Mouse (Mus musculus): ENCODE results near the gene Npr2. TPM values are rescaled to one million over a fixed set of nuclear protein-coding genes. Genes with fewer than 3 reads are reported as not detected.

Gene Npr2
- polyA plus RNA-seq, 1 experiment, result 4.0 TPM

DNA sequence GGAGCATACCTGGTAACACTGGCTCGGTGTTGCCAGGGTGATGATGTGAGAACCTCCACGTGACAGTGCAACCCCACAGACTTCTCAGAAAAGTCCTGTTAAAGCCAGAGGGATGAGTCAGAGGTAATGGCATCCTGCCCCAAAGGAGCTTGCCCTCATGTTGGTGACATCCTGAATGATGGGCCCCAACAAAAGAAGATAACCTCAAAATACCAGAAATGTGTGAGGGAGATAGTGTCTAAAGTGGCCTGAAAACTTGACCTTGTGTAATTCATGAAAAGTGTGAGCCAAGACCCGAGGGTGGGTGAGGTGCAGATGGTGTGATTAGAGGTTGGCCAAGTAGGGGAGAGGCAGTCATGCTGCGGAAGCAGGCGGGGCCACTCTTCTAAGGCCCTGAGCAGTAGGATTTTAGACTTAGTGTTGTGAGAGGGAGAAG, 62.1 kb downstream of the Npr2 start:
- no peak overlapping the region for H3K4me3 ChIP-seq (ENCODE audit: control insufficient read depth, low read depth, low read length)
- TF ChIP-seq CTCF (IDR thresholded peaks at IDR 0.05; ENCODE audit: control insufficient read depth, insufficient read depth, insufficient replicate concordance, low read depth, low read length) (no peak), POLR2A (IDR thresholded peaks at IDR 0.05; ENCODE audit: control insufficient read depth, low read depth, low read length) (no peak)
- no peaks in the 10 kb centered on the region for H3K27me3 ChIP-seq (ENCODE audit: control insufficient read depth, insufficient read depth, low read length)
- H3K36me3 ChIP-seq (ENCODE audit: control insufficient read depth, insufficient read depth, low read length), result no peaks in the 10 kb centered on the region; the same call in 1 of the 2 replicates
- H3K4me1 ChIP-seq (ENCODE audit: control insufficient read depth, insufficient read depth, low read length), result no peaks in the 10 kb centered on the region
- H3K27ac ChIP-seq (ENCODE audit: control insufficient read depth, insufficient read depth, low read depth, low read length), result no peak overlapping the region

DNA sequence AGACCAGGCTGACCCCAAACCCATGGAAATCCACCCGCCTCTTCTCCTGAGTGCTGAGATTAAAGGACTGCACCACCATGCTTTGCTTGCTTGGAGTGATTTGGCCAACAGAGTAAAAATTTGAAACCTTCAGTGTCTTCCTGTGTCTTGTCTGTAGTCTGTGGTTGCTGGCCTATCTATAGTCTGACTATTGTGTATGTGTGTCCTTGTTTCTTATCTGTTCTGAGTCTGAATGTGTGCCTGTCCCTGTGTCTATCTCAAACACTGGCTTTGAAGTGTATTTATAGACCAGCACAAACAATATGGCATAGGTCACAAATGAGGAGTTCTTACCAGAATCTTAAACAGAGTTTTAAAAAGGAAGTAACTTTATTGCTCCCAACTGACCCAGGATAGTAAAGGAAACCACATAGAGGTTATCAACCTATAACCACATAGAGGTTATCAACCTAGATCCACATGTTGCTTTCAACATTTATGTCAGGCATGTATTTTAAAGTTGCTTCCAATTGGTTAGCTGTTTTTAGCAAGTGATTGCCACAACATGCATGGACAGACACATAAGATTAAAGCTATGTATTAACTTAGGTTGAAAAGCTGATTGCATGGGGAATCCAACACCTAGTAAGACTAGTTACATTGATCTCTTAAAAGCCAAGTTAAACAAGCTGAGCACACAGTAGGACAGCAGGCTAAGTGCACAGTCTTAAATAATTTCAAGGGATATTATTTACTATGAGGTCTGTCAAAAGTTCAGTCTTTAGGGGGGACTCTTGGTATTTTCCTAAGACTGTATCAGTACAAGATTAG, 62.9 kb downstream of the Npr2 start:
- Histone ChIP-seq H3K36me3 (ENCODE audit: control insufficient read depth, insufficient read depth, low read length) (no peaks in the 10 kb centered on the region; the same call in 1 of the 2 replicates), H3K4me1 (ENCODE audit: control insufficient read depth, insufficient read depth, low read length) (no peaks in the 10 kb centered on the region), H3K4me3 (ENCODE audit: control insufficient read depth, low read depth, low read length) (no peak overlapping the region), H3K27me3 (ENCODE audit: control insufficient read depth, insufficient read depth, low read length) (no peaks in the 10 kb centered on the region), H3K27ac (ENCODE audit: control insufficient read depth, insufficient read depth, low read depth, low read length) (no peak overlapping the region)
- no peak for TF ChIP-seq POLR2A (IDR thresholded peaks at IDR 0.05; ENCODE audit: control insufficient read depth, low read depth, low read length)
- TF ChIP-seq CTCF (IDR thresholded peaks at IDR 0.05; ENCODE audit: control insufficient read depth, insufficient read depth, insufficient replicate concordance, low read depth, low read length), result no peak

DNA sequence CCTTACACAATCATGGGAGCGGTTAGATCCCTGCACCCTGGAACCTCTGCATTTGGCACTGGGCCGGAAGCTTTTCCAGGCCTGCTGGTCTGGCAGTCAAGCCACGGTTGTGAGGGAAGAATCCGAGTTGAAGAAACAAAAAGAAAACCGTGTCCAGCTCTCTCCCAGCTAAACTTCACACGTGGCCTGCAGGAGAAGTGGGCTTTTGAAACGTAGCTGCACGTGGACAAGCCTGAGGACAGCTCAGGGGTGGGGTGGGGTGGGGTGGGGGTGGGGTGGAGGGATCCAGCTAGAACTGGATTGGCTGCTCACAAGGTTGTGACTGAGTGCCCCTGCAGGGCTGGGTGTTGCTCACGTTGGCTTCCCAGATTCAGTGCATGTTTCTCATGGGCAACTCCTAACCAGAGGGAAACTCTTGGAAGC, 63.5 kb downstream of the Npr2 start:
- no peak overlapping the region for H3K27ac ChIP-seq (ENCODE audit: control insufficient read depth, insufficient read depth, low read depth, low read length)
- no peaks in the 10 kb centered on the region for H3K36me3 ChIP-seq (ENCODE audit: control insufficient read depth, insufficient read depth, low read length)
- TF ChIP-seq CTCF (IDR thresholded peaks at IDR 0.05; ENCODE audit: control insufficient read depth, insufficient read depth, insufficient replicate concordance, low read depth, low read length) (no peak), POLR2A (IDR thresholded peaks at IDR 0.05; ENCODE audit: control insufficient read depth, low read depth, low read length) (no peak)
- no peaks in the 10 kb centered on the region for H3K27me3 ChIP-seq (ENCODE audit: control insufficient read depth, insufficient read depth, low read length)
- no peaks in the 10 kb centered on the region for H3K4me1 ChIP-seq (ENCODE audit: control insufficient read depth, insufficient read depth, low read length)
- H3K4me3 ChIP-seq (ENCODE audit: control insufficient read depth, low read depth, low read length), result no peak overlapping the region

DNA sequence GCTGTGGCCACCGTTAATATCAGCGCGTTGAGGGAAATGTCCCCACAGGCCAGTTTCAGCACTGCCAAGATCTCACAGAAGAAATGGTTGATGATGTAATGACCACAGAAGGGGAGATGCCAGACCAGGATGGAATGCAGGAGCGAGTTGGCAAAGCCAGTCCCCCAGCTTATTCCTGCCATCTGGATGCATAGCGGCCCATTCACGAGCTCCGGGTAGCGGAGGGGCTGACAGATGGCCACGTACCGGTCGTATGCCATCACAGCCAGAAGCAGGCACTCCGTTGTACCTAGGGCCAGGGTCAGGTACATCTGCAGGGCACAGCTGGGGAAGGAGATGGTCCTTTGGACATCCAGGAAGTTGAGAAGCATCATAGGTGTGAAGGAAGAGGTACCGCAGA, 64.8 kb downstream of the Npr2 start:
- Histone ChIP-seq H3K4me1 (ENCODE audit: control insufficient read depth, insufficient read depth, low read length) (no peaks in the 10 kb centered on the region), H3K27ac (ENCODE audit: control insufficient read depth, insufficient read depth, low read depth, low read length) (no peak overlapping the region), H3K36me3 (ENCODE audit: control insufficient read depth, insufficient read depth, low read length) (no peaks in the 10 kb centered on the region), H3K27me3 (ENCODE audit: control insufficient read depth, insufficient read depth, low read length) (no peaks in the 10 kb centered on the region), H3K4me3 (ENCODE audit: control insufficient read depth, low read depth, low read length) (no peak overlapping the region)
- TF ChIP-seq CTCF (IDR thresholded peaks at IDR 0.05; ENCODE audit: control insufficient read depth, insufficient read depth, insufficient replicate concordance, low read depth, low read length), result no peak

DNA sequence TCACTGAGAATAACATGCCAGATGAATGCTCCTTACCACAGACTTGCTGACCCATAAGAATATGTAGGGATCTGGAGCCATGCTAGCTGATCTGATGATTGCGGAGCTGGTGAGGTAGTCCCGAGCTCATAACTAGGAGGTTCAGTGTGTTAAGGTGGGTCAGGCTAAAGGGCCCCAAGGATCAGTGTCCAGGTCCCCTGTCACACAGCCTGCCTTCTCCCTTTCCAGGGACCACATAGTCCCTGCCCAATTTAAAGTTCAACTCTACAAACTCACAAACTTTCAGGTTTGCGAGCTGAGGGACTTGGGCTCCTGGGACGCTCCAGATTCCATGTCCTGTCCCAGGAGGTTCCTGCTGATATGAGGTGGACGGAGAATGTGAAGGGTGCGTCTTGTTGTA, 69.0 kb downstream of the Npr2 start, which contains the start of gene Olfr70:
Gene Olfr70 (minus strand): TSS at position 101 of the 400 bp plus-strand sequence.
- Histone ChIP-seq H3K36me3 (ENCODE audit: control insufficient read depth, insufficient read depth, low read length) (no peaks in the 10 kb centered on the region), H3K27ac (ENCODE audit: control insufficient read depth, insufficient read depth, low read depth, low read length) (no peak within 1 kb of the TSS), H3K4me3 (ENCODE audit: control insufficient read depth, low read depth, low read length) (no peak within 1 kb of the TSS), H3K27me3 (ENCODE audit: control insufficient read depth, insufficient read depth, low read length) (no peaks in the 10 kb centered on the region), H3K4me1 (ENCODE audit: control insufficient read depth, insufficient read depth, low read length) (no peaks in the 10 kb centered on the region)
- TF ChIP-seq POLR2A (IDR thresholded peaks at IDR 0.05; ENCODE audit: control insufficient read depth, low read depth, low read length), result no peak
- no peak for TF ChIP-seq CTCF (IDR thresholded peaks at IDR 0.05; ENCODE audit: control insufficient read depth, insufficient read depth, insufficient replicate concordance, low read depth, low read length)

Other genes starting within 250 kb of the Npr2 start
- gene Rusc2, start 250.0 kb upstream of the Npr2 start, polyA plus RNA-seq (2012; rRNA removed), result 24.1 and 30.0 TPM in 2 replicates
- gene Fam166b, start 202.8 kb upstream of the Npr2 start, polyA plus RNA-seq (2012; rRNA removed), result 1.6 and 2.2 TPM in 2 replicates
- 935 and 983 TPM in 2 replicates for gene Tesk1, start 190.0 kb upstream of the Npr2 start, polyA plus RNA-seq (2012; rRNA removed)
- gene Cd72, start 177.3 kb upstream of the Npr2 start, polyA plus RNA-seq (2012; rRNA removed), result 0.34 and 0.63 TPM in 2 replicates
- gene Sit1, start 148.2 kb upstream of the Npr2 start, polyA plus RNA-seq (2012; rRNA removed), result not detected in 2 replicates
- 33.5 and 46.6 TPM in 2 replicates for gene Ccdc107, start 139.0 kb upstream of the Npr2 start, polyA plus RNA-seq (2012; rRNA removed)
- 26.6 and 27.3 TPM in 2 replicates for gene Arhgef39, start 132.2 kb upstream of the Npr2 start, polyA plus RNA-seq (2012; rRNA removed)
- gene Car9, start 125.0 kb upstream of the Npr2 start, polyA plus RNA-seq (2012; rRNA removed), result 0.07 and 0.38 TPM in 2 replicates
- gene Tpm2, start 108.2 kb upstream of the Npr2 start, polyA plus RNA-seq (2012; rRNA removed), result 6.0 and 22.9 TPM in 2 replicates
- gene Creb3, start 69.6 kb upstream of the Npr2 start, polyA plus RNA-seq (2012; rRNA removed), result 27.9 and 35.0 TPM in 2 replicates
- 44.9 and 51.8 TPM in 2 replicates for gene Tln1, start 69.2 kb upstream of the Npr2 start, polyA plus RNA-seq (2012; rRNA removed)
- 36.8 and 37.6 TPM in 2 replicates for gene Rgp1, start 53.2 kb upstream of the Npr2 start, polyA plus RNA-seq (2012; rRNA removed)
- 61.0 and 65.0 TPM in 2 replicates for gene Gba2, start 53.1 kb upstream of the Npr2 start, polyA plus RNA-seq (2012; rRNA removed)
- 0.83 and 1.1 TPM in 2 replicates for gene Msmp, start 47.4 kb upstream of the Npr2 start, polyA plus RNA-seq (2012; rRNA removed)
- 112 and 124 TPM in 2 replicates for gene Spag8, start 21.7 kb downstream of the Npr2 start, polyA plus RNA-seq (2012; rRNA removed)
- gene Hint2, start 24.5 kb downstream of the Npr2 start, polyA plus RNA-seq (2012; rRNA removed), result 11.6 and 14.3 TPM in 2 replicates
- 55.7 and 59.7 TPM in 2 replicates for gene Tmem8b, start 37.0 kb downstream of the Npr2 start, polyA plus RNA-seq (2012; rRNA removed)
- 182 and 185 TPM in 2 replicates for gene Fam221b, start 37.2 kb downstream of the Npr2 start, polyA plus RNA-seq (2012; rRNA removed)
- not detected in 2 replicates for gene Olfr70, start 68.9 kb downstream of the Npr2 start, polyA plus RNA-seq (2012; rRNA removed)
- not detected in 2 replicates for gene Olfr71, start 78.3 kb downstream of the Npr2 start, polyA plus RNA-seq (2012; rRNA removed)
- 0.62 and 0.73 TPM in 2 replicates for gene Hrct1, start 95.3 kb downstream of the Npr2 start, polyA plus RNA-seq (2012; rRNA removed)
- gene Spaar, start 98.1 kb downstream of the Npr2 start, polyA plus RNA-seq (2012; rRNA removed), result 3.0 and 4.6 TPM in 2 replicates
- gene Olfr159, start 139.1 kb downstream of the Npr2 start, polyA plus RNA-seq (2012; rRNA removed), result not detected in 2 replicates
- gene Olfr156, start 192.0 kb downstream of the Npr2 start, polyA plus RNA-seq (2012; rRNA removed), result not detected in 2 replicates
- gene Olfr157, start 208.3 kb downstream of the Npr2 start, polyA plus RNA-seq (2012; rRNA removed), result not detected in 2 replicates
- not detected in 2 replicates for gene Olfr155, start 219.6 kb downstream of the Npr2 start, polyA plus RNA-seq (2012; rRNA removed)
- gene Reck, start 243.6 kb downstream of the Npr2 start, polyA plus RNA-seq (2012; rRNA removed), result 7.2 and 7.4 TPM in 2 replicates